Mouse (Mus musculus) mouse embryonic stem cell (cell line): ENCODE results near the gene Kctd4.
"Not testable (repeated sequence)": the region's sequence is repeated elsewhere in the genome, so short reads cannot be mapped to it uniquely, and the experiment has no call there.

Experiments
- in situ Hi-C, 2 experiments: fragments of 300-500 bp; cut with MboI; formaldehyde crosslinking; loops; 1 replicate in 1 of 2; 3 replicates in 1 of 2; pipeline ENCODE4 v1.14.3; 2019 to 2020; ENCODE audit warnings: low sequenced_read_pairs in 2 of 2, low pct_unique_long_range_greater_than_20kb in 1 of 2, mixed read lengths in 1 of 2; ENCODE audit not compliant: unreplicated experiment in 1 of 2

Kctd4 gene

GRCm38 (mm10) chr14:75954766-75955165 lies at the start of gene Kctd4:
Kctd4 (plus strand) TSS chr14:75955009.
- in situ Hi-C loops: no loop called here

DNA sequence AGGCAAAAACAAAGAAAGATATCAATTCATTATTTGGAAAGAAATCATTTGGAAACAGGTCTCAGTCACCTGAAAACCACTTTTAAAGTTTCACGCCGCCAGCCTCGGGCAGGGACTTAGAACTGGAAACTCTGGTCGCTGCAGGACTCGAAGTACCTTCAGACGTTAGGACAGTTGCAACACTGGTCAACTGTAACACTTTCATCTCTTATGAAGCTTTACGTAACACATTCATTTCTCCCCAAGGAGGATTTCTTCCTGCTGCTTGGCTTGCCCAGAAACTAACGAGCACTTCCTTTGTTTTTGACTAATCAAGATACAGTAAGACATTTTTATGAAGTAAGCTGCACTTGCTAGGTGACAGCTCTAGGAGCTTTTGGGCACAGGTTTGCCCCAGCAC lies 47.9 kb upstream of the Kctd4 start:
- in situ Hi-C loops: no loop called here

DNA sequence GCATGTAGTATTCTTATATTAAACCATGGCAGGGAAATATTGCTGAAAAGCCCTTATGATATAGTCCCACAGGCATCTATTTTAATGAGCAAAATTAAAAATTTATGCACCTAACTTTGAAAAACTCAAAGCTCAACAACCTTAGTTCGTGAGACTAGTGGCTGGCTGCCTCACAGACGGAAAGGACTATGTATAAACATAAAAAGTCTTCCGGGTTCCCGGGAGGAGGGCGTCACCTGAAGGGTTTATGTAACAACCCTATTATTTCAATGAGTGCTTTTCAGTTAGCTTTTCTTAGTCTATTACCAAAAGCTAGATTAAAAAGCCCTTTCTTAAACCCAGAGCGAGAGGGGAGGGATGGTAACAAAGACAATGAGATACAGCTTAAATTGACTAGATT lies 42.8 kb upstream of the Kctd4 start:
- in situ Hi-C loops: no loop called here

GRCm38 (mm10) chr14:75912665-75913064 lies 42.1 kb upstream of the Kctd4 start:
- in situ Hi-C loops: no loop called here

GRCm38 (mm10) chr14:75923314-75924052 lies 31.3 kb upstream of the Kctd4 start:
- in situ Hi-C loops: no loop called here

GRCm38 (mm10) chr14:75929713-75930112 lies 25.1 kb upstream of the Kctd4 start:
- in situ Hi-C loops: not testable (repeated sequence)

DNA sequence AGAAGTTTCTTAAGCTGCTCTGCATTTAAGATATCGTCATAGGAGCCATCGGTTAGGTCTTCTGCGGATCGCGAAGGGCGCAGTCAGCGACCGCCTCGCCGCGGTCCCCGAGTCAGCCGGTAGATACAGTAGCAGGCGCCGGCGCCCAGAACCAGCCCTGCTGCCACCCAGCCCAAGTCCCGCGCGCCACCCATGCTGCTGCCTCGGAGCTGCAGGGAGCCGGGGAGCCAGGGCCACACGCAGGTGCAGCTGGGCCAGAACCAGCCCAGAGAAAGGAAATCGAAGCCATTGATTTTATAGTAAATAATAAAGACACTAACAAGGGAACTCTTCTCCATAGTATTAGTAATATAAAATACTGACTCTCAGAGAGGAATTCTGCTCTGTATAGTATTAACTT lies 23.5 kb upstream of the Kctd4 start:
- in situ Hi-C loops: no loop called here

DNA sequence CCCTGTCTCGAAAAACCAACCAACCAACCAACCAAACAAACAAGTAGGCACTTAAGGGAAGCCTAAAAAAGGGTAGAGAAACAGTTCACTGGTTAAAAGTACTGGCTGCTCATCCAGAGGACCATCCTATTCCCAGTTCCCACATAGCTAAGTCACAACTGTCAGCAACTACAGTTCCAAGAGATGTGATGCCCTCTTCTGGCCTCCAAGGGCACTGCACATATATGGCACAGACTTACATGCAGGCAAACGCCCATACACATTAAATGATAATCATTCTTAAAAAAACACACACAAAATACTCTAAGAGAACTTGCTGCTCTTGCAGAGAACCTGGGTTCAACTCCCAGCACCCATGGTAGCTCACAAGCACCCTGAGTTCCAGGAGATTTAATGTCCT lies 20.4 kb upstream of the Kctd4 start:
- in situ Hi-C loops: no loop called here

DNA sequence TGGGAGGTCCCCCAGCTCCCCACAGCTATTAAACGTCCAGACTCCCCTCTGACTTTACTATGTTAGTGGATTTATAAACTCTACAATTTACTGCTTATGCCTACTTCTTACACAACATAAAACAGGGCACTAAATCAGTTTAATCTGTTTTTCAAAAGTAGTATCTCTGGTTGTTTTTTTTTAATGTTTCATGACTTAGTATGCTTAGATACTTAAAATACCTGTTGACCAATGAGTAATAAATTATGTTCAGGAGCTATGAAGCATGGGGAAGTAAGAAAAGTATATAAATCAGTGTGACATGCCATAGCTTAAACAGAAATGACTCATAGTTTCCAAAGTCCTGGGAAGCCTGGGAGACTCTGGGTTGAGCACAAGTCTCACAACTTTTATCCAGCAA lies 17.1 kb upstream of the Kctd4 start:
- in situ Hi-C loops: no loop called here

DNA sequence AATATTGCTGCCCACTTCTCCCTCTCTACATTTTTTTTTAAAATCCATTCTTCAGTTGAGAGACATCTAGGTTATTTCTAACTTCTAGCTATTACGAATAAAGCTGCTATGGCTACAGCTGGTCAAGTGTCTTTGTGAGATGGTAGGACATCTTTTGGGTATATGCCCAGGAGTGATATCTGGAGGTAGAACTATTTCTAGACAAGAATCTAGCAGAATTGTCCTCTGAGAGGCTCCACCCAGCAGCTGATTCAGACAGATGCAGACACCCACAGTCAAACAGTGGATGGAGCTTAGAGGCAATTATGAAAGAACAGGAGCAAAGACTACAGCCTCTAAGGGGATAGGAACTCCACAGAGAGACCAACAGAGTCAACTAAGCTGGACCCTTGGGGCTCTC lies 13.3 kb upstream of the Kctd4 start:
- in situ Hi-C loops: no loop called here

GRCm38 (mm10) chr14:75942365-75942764 lies 12.4 kb upstream of the Kctd4 start:
- in situ Hi-C loops: no loop called here

DNA sequence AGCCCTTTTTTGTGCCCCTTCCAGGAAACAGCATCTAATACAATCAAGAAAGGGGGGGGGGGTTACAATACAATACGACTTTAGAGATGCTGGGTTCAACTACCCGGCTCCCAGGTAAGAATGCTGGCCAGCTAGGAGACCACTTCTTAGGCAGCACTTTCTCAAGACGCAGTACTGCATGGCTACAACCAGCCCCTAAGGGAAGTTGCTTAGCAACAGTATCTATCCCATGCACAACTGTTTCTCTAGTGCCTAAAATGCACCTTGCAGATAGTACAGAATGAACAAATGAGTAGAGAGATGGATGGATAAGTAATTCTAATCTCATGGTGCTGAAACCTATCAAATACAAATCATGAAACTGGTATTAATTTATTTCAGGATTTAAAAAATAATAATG lies 7.1 kb upstream of the Kctd4 start:
- in situ Hi-C loops: no loop called here

DNA sequence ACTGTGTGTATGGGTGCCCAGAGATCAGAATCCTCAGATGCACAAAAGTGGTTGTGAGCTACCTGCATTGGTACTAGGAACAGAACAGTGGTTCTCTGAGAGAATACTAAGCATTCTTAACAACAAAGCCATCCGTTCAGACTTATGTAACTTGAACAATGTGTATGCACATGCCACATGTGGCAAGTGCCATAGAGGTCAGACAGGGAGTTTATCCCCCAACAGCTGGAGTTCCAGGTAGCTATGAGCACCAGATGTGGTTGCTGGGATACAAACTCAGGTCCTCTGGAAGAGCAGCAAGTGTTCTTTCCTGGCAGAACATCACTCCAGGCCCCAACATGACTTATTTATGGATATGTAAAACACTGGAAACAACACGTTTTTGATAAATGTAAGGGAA lies 1.8 kb upstream of the Kctd4 start:
- in situ Hi-C loops: no loop called here

GRCm38 (mm10) chr14:75962250-75962649 lies 7.4 kb downstream of the Kctd4 start:
- in situ Hi-C loops: no loop called here

DNA sequence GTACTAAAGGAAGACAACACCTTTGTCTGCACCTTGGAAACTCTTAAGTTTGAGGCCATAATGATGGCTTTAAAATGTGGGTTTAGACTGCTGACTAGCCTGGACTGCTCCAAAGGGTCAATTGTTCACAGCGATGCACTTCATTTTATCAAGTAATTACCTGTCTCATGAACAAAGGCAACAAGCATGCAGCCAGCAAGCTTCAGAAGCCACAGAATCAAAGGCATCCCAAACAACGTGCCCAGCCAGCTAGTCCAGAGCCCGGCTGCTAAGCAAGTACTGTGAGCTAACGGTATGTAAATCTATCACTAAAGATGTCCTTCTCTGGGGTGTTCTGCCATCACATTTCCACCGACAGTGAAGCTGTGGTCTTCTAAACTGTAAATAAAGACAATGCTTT lies 8.4 kb downstream of the Kctd4 start:
- in situ Hi-C loops: no loop called here

- in situ Hi-C loops: no loop called here
Measured at GRCm38 (mm10) chr14:75964000-75964399, 9.2 kb downstream of the Kctd4 start.

DNA sequence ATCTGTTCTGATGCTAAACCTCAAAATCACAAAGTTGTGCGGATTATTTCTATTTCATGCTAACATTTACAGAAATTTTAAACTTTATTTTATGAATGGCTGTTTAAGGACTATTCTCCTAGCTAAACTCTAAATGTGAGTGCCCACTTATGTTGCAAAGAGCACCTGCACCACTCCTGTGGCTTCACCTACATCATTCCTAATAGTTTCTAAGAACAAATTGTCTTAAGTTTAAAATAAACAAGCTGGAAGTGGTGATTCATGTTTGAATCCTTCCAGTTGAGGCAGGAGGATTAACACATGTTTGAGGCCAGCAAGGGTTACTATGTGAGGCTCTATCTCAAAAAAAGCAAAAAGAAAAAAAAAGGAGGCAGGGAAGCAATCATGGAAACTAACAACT lies 9.6 kb downstream of the Kctd4 start:
- in situ Hi-C loops: no loop called here

DNA sequence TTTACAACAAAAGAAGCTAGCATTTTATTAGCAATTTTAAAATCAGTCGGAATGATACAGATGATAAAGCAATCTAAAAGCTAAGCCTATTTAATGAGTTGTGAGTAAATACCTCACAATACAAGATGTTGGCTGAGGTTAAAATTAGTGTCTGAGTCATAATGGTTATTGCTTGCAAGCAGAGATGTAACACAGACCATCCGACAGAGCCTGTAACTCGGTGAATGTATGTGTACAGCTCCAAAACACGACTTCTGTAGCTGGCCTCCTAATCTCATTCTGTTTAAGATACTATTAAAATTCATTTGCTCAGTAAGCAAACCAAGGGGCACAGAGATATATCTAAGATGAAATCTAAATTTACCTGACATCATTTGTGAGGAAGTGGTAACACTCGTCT lies 12.5 kb downstream of the Kctd4 start:
- in situ Hi-C loops: no loop called here

DNA sequence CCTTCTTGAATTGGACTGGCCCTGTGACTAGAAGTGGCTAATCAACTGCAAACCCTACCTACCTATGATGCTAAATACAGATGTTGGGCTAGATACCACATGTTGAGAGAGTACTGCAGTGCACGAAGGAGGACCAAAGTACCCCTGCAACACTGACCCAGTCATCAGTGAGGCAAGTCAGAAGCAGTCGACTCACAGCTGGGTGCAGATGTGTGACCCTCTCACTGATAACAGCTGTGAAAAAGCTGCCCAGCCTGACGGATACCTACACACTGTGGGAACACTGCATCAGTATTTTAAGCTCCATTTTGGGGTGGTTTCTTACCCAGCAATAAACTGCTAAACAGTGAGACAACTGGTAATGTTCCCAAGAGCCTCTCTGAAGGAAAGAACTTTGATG lies 21.3 kb downstream of the Kctd4 start:
- in situ Hi-C loops: no loop called here

DNA sequence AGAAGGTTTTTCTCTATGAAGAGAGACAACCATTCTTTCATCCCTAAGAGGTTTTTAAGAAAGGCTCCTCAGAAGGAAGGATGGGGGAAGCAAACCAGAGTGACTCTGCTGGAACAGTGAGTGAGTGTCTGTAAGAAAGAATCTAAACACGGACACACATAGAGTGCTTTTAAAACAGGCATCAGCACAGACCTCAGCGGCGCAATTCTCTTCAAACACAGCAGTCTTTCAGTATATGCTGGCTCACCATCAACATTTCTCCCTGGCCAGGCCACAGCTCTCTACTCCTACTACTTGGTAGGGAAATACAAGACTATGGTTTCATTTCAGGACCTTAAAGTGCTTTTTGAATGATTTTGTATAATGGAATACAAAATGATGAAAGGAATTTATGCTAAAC lies 26.4 kb downstream of the Kctd4 start:
- in situ Hi-C loops: no loop called here

DNA sequence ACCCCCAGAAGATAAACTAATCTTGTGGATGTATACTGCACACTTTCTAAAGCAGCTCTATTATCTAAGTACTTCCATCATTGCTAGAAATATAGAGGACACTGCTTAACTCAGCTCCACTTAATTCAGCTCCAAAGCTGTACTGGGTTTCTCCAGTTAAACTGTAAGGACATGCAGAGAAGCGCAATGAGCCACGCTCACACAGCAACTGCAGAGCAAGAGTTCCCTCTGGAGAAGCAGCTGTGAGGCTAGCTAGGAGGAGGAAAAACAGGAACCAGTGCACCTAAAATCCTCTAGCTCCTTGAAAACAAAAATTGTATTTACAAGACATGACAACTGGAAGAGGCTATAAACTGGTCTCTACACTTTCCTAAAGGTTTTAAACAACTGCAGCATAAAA lies 29.1 kb downstream of the Kctd4 start:
- in situ Hi-C loops: no loop called here
